Mouse (Mus musculus): Measurements from ENCODE around the gene Lamp3.
"Not testable (repeated sequence)": the region's sequence is repeated elsewhere in the genome, so short reads cannot be mapped to it uniquely, and the experiment has no call there.

The Lamp3 gene

DNA sequence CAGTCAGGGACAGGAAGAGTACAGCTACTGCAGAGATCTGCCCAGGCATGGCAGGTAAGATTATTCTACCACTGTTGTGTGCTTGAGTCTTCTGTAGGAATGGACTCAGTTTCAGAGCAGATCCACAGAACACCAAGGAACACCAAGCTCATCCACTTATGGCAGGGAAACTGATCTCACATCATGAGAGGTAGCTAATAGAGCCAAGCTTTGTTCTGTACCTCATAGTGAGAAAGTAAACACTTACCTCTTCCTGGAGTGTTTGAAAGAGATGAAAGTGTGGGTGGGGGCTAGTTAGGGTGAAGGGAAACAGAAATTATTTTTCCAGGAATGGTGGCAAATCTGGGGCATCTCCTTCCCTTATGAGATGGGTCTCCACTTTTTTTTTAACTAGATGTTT, at the start of gene Lamp3:
Lamp3 (minus strand) TSS at position 160 of the 400 bp plus-strand sequence.
- no peak for DNase-seq (ENCODE audit: low read depth in 2 of 2, low spot score in 2 of 2)

GRCm38 (mm10) chr16:19732896-19733295, 26.7 kb upstream of the Lamp3 start:
- no peak for DNase-seq (ENCODE audit: low read depth in 2 of 2, low spot score in 2 of 2)

GRCm38 (mm10) chr16:19724139-19724538, 18.0 kb upstream of the Lamp3 start:
- DNase-seq (ENCODE audit: low read depth in 2 of 2, low spot score in 2 of 2), result not testable (repeated sequence)

DNA sequence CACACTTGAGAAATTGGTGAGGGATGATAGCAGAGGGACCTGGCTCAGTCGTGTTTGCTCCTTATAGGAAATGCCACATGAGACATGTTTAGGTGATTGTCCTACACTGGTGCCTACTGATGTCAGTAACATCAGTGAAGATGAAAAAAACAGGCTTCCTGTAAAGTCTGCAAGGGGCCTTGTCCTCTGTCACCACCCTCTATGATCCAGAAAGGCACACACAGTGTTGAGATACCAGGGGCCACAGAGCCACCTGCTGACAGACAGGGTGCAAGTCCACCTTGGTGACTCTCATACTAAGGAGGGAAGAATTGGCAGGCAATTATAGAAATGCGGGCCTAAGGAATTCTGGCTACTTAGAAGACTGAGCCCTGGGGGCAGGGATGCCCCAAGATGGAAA, 14.8 kb upstream of the Lamp3 start:
- DNase-seq (ENCODE audit: low read depth in 2 of 2, low spot score in 2 of 2), result no peak

DNA sequence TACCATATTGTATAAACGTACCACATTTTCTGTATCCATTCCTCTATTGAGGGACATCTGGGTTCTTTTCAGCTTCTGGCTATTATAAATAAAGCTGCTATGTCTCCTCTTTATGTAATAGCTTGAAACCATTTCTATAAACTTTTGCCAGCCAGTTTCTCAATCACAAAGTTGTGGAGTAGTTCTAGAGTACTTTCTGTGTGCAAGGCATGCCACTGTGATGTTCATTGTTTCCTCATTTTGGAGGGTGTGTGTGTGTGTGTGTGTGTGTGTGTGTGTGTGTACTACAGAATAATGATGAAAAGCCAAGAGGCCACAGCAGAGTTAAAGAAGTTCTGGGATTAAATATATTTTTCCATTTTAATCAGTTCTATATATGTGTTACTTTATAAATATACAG, 1.2 kb upstream of the Lamp3 start:
- no peak for DNase-seq (ENCODE audit: low read depth in 2 of 2, low spot score in 2 of 2)

DNA sequence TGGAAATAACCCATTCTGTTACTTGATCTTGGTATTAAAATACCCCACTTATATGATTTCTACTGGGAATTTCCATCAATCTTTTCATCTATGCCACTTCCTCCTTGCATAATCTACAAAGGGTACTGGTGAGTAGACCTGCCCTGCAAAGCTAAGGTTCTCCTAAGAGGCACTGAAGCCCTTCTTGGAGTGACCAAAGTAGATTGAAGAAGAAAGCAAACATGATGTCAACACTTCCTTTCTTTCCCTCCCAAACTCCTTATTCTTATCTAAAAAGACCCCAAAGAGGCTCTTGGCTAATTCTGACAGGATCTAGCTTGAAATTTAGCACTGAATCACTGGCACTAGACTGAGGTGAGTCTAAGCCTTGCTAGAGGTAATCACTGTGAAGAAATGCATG, 7.0 kb downstream of the Lamp3 start:
- no peak for DNase-seq (ENCODE audit: low read depth in 2 of 2, low spot score in 2 of 2)

DNA sequence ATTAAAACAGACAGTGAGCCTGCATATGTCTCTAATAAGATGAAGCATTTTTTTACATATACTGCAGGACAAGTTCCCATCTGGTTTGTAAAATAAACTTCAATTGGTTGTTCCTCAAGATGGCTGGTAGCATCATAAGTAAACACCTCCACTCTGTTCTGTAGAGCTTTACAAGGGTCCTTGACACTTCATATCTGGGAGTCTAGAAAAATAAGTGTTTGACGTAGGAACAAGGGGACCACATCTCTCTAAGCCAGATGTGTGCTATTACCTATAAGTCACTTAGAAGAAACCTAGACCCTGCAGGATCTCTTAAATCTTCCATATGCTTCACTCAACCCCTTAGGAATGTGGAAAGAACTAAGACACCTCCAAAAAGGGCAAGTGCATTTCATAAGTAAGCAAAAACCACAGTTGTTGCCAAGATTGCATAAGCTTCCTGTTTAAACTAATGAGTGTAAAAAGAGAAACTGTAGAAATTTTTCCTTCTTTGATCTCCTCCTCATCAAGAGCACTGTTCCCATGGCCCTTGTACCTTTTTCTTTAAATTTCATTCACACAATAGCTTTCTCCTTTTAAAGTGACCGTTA, 35.3 kb downstream of the Lamp3 start:
- no peak for DNase-seq (ENCODE audit: low read depth in 2 of 2, low spot score in 2 of 2)

DNA sequence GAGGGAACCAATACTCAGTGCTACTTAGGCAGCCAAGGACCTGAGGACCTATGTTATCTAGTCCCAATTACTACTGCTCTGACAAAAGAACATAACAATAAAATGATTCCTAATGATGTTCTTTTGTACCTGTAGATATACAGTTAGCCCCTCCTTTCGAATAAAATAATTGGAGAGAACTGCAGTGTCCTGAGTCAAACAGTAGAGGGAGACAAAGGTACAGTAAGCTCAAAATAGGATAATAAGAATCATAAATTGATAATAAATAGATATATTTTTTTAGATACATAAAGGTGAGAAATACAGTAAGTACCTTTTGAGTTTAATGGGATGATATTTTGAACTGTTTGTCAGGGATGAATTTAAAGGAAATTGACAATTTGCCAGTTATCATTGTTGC, 39.9 kb downstream of the Lamp3 start:
- DNase-seq (ENCODE audit: low read depth in 2 of 2, low spot score in 2 of 2), result no peak

DNA sequence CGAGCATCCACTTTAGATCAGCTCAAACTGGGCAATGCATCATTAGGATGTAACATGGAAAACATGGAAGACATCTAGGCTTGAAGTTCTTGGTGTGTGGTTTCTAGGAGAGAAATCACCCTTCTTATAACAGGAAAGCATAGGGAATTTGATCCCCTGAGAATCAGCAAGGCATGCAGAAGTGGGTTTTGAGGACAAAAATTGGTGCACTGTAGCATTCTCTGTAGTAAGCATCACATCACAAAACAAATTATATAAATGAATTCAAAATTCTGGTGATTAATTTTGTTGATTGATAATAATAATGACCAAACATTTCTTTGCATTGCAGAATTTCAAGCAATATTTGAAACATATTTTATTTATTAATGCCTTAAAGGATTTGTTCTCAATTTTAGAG, 76.4 kb downstream of the Lamp3 start, which contains the start of gene Olfr171:
Olfr171 (minus strand) TSS at position 101 of the 400 bp plus-strand sequence.
- no peak for DNase-seq (ENCODE audit: low read depth in 2 of 2, low spot score in 2 of 2)

DNA sequence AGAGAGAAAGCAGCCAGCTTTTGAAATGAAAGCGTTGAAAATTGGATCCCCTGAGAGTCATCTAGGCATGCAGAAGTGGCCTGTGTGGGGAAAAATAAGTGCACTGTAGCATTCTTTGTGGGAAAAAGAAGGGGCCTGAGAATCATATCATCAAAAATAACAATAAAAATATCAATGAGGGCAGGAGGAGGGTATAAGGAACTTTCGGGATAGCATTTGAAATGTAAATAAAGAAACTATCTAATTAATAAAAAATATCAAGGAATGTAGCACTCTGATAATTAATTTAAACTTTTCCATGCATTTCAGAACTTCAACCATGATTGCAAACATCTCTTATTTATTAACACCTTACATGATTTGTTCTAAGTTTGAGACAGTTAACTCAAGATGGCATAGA, 94.4 kb downstream of the Lamp3 start, which contains the start of gene Olfr170:
Olfr170 (minus strand) TSS at position 101 of the 400 bp plus-strand sequence.
- DNase-seq (ENCODE audit: low read depth in 2 of 2, low spot score in 2 of 2), result not testable (repeated sequence)

Measured in CD8-positive naive resting alpha-beta T cell, adult 2 months (primary cell).